Mouse (Mus musculus) intestine, embryonic 16.5 days (tissue): Measurements from ENCODE around the gene Ptpn23. TPM values are rescaled to one million over a fixed set of nuclear protein-coding genes. Genes with fewer than 3 reads are reported as not detected.

ENCODE experiments used
- ATAC-seq: fragments of 200-750 bp; cut with Nextera tagmentation; 2 replicates; pipeline ENCODE4 v1.8.0; 2017; ENCODE audit warnings: moderate TSS enrichment, moderate library complexity
- H3K27ac ChIP-seq: fragments of 300-500 bp; sonication (generic); 2 replicates; pipeline ENCODE4 v1.5.1; 2014; ENCODE audit warnings: mild to moderate bottlenecking, low read length
- H3K27me3 ChIP-seq: fragments of 300-500 bp; sonication (generic); replicated peaks from 2 replicates; pipeline ENCODE4 v1.6.1; 2014; ENCODE audit warnings: low read length, control low read depth, mixed read lengths; ENCODE audit not compliant: control insufficient read depth, insufficient read depth
- H3K36me3 ChIP-seq: fragments of 300-500 bp; sonication (generic); 2 replicates; pipeline ENCODE4 v1.6.1; 2014; ENCODE audit warnings: low read length, control low read depth; ENCODE audit not compliant: control insufficient read depth, insufficient read depth
- H3K4me1 ChIP-seq: fragments of 300-500 bp; sonication (generic); 2 replicates; pipeline ENCODE4 v1.6.1; 2014; ENCODE audit warnings: low read length, control low read depth, mixed read lengths; ENCODE audit not compliant: control insufficient read depth, insufficient read depth
- H3K4me2 ChIP-seq: fragments of 300-500 bp; sonication (generic); 2 replicates; pipeline ENCODE4 v1.6.1; 2014; ENCODE audit warnings: low read depth, low read length, control low read depth
- H3K4me3 ChIP-seq: fragments of 300-500 bp; sonication (generic); 2 replicates; pipeline ENCODE4 v1.5.1; 2014; ENCODE audit warnings: mild to moderate bottlenecking, low read length
- H3K9ac ChIP-seq: fragments of 300-500 bp; sonication (generic); 2 replicates; pipeline ENCODE4 v1.6.1; 2014; ENCODE audit warnings: low read depth, low read length
- H3K9me3 ChIP-seq: fragments of 300-500 bp; sonication (generic); 2 replicates; pipeline ENCODE4 v1.6.1; 2016; ENCODE audit warnings: low read length, control low read depth; ENCODE audit not compliant: control insufficient read depth
- WGBS: fragments of 180-500 bp; shearing (Covaris S2); extraction: QIAGEN DNeasy Blood & Tissue Kit; methylation state at CpG from one replicate; pipeline ENCODE4 v1.1.7; 2014; 5-methylcytosine and 5-hydroxymethylcytosine counted together
- polyA plus RNA-seq: library from polyadenylated mRNA; unstranded; fragments of >200 nt; fragmentation: Nextera tagmentation; extraction: Ambion mirVana; gene quantifications from 2 replicates; pipeline ENCODE4 v1.2.1, GENCODE M21; 2015

Ptpn23 gene
- polyA plus RNA-seq, 1 experiment from 2014 or later = 12.9 TPM

GRCm38 (mm10) chr9:110366746-110367145 is 41.3 kb downstream of the Ptpn23 start:
- 77% methylated on average over 5 of the region's 5 CpGs for WGBS

GRCm38 (mm10) chr9:110362337-110362736 is 45.7 kb downstream of the Ptpn23 start:
- no peak overlapping the region for H3K9ac ChIP-seq
- WGBS = 63% methylated on average over 10 of the region's 10 CpGs
- H3K27ac ChIP-seq = no peak overlapping the region
- no peaks in the 10 kb centered on the region for H3K9me3 ChIP-seq
- no peaks in the 10 kb centered on the region; the same call in 1 of the 2 replicates for H3K4me1 ChIP-seq
- no peaks in the 10 kb centered on the region for H3K27me3 ChIP-seq
- H3K4me2 ChIP-seq = no peak overlapping the region
- ATAC-seq = peak; percentile 63
- H3K36me3 ChIP-seq = 0 out of 2 replicates have a peak, but pooled peaks cover 2% of the 10 kb centered on the region
- no peak overlapping the region for H3K4me3 ChIP-seq

More at GRCm38 (mm10) chr9:110366746-110367145, 41.3 kb downstream of the Ptpn23 start:
- Histone ChIP-seq H3K4me3 (no peak overlapping the region), H3K36me3 (0 out of 2 replicates have a peak, but pooled peaks cover 2% of the 10 kb centered on the region), H3K4me2 (no peak overlapping the region), H3K9me3 (no peaks in the 10 kb centered on the region), H3K27ac (no peak overlapping the region), H3K9ac (no peak overlapping the region), H3K4me1 (no peaks in the 10 kb centered on the region), H3K27me3 (no peaks in the 10 kb centered on the region)
- no peak for ATAC-seq

GRCm38 (mm10) chr9:110361299-110361698 is 46.7 kb downstream of the Ptpn23 start:
- WGBS = 57% methylated on average over 12 of the region's 12 CpGs
- Histone ChIP-seq H3K4me1 (no peaks in the 10 kb centered on the region; the same call in 1 of the 2 replicates), H3K36me3 (0 out of 2 replicates have a peak, but pooled peaks cover 2% of the 10 kb centered on the region), H3K4me3 (no peak overlapping the region), H3K27ac (no peak overlapping the region), H3K9me3 (no peaks in the 10 kb centered on the region), H3K9ac (no peak overlapping the region), H3K4me2 (no peak overlapping the region), H3K27me3 (no peaks in the 10 kb centered on the region)
- ATAC-seq = no peak

GRCm38 (mm10) chr9:110358341-110358740 is 49.7 kb downstream of the Ptpn23 start:
- WGBS = 63% methylated on average over 2 of the region's 2 CpGs

GRCm38 (mm10) chr9:110351932-110352632 is 55.9 kb downstream of the Ptpn23 start:
- no peak overlapping the region for H3K9ac ChIP-seq
- H3K36me3 ChIP-seq = no peaks in the 10 kb centered on the region
- no peaks in the 10 kb centered on the region for H3K27me3 ChIP-seq
- H3K4me2 ChIP-seq = no peak overlapping the region
- no peaks in the 10 kb centered on the region for H3K9me3 ChIP-seq
- ATAC-seq = no peak
- H3K27ac ChIP-seq = no peak overlapping the region
- H3K4me1 ChIP-seq = peaks cover 2% of the 10 kb centered on the region; the same call in 1 of the 2 replicates
- 79% methylated on average over 8 of the region's 8 CpGs for WGBS
- H3K4me3 ChIP-seq = no peak overlapping the region

More at GRCm38 (mm10) chr9:110358341-110358740, 49.7 kb downstream of the Ptpn23 start:
- H3K36me3 ChIP-seq = no peaks in the 10 kb centered on the region
- no peak overlapping the region for H3K4me2 ChIP-seq
- H3K9me3 ChIP-seq = no peaks in the 10 kb centered on the region
- no peak for ATAC-seq
- no peak overlapping the region for H3K27ac ChIP-seq
- H3K27me3 ChIP-seq = no peaks in the 10 kb centered on the region
- no peak overlapping the region for H3K4me3 ChIP-seq
- no peaks in the 10 kb centered on the region; the same call in 1 of the 2 replicates for H3K4me1 ChIP-seq
- H3K9ac ChIP-seq = no peak overlapping the region

GRCm38 (mm10) chr9:110351350-110351749 is 56.7 kb downstream of the Ptpn23 start:
- Histone ChIP-seq H3K4me3 (no peak overlapping the region), H3K9me3 (no peaks in the 10 kb centered on the region), H3K27me3 (no peaks in the 10 kb centered on the region), H3K27ac (no peak overlapping the region), H3K36me3 (no peaks in the 10 kb centered on the region), H3K9ac (no peak overlapping the region), H3K4me2 (no peak overlapping the region), H3K4me1 (peaks cover 2% of the 10 kb centered on the region; the same call in 1 of the 2 replicates)
- ATAC-seq = no peak
- 78% methylated on average over 2 of the region's 2 CpGs for whole genome bisulfite sequencing

- Histone ChIP-seq H3K4me2 (no peak overlapping the region), H3K36me3 (no peaks in the 10 kb centered on the region), H3K27ac (no peak overlapping the region), H3K9me3 (no peaks in the 10 kb centered on the region), H3K27me3 (no peaks in the 10 kb centered on the region), H3K9ac (no peak overlapping the region), H3K4me1 (peaks cover 2% of the 10 kb centered on the region; the same call in 1 of the 2 replicates), H3K4me3 (no peak overlapping the region)
- 84% methylated on average over 5 of the region's 5 CpGs for WGBS
- ATAC-seq = peak; percentile 81
Measured at GRCm38 (mm10) chr9:110350612-110351011, 57.4 kb downstream of the Ptpn23 start.

- Histone ChIP-seq H3K36me3 (no peaks in the 10 kb centered on the region), H3K9ac (no peak overlapping the region), H3K4me3 (no peak overlapping the region), H3K4me2 (no peak overlapping the region), H3K4me1 (peaks cover 3% of the 10 kb centered on the region; the same call in 1 of the 2 replicates), H3K27me3 (no peaks in the 10 kb centered on the region), H3K9me3 (no peaks in the 10 kb centered on the region), H3K27ac (no peak overlapping the region)
- ATAC-seq = no peak
- WGBS = 85% methylated on average over 5 of the region's 5 CpGs
Measured at GRCm38 (mm10) chr9:110350188-110350587, 57.8 kb downstream of the Ptpn23 start.

GRCm38 (mm10) chr9:110348899-110349298 is 59.1 kb downstream of the Ptpn23 start:
- no peak overlapping the region for H3K27ac ChIP-seq
- no peak for ATAC-seq
- no peak overlapping the region for H3K4me2 ChIP-seq
- no peak overlapping the region for H3K9ac ChIP-seq
- peaks cover 11% of the 10 kb centered on the region for H3K4me1 ChIP-seq
- H3K36me3 ChIP-seq = no peaks in the 10 kb centered on the region
- no peaks in the 10 kb centered on the region for H3K9me3 ChIP-seq
- no peaks in the 10 kb centered on the region for H3K27me3 ChIP-seq
- H3K4me3 ChIP-seq = no peak overlapping the region
- 73% methylated on average over 4 of the region's 4 CpGs for WGBS
